Mouse (Mus musculus) erythroblast, embryonic 14.5 days (primary cell): ENCODE results near the gene Nyap2.

Source experiments
- GATA1 ChIP-seq: IDR thresholded peaks from 2 replicates; pipeline ENCODE4 v1.6.1; 2012; ENCODE audit warnings: low read length, inconsistent platforms, mixed read lengths
- TAL1 ChIP-seq: IDR thresholded peaks from 3 replicates; pipeline ENCODE4 v1.6.1; 2012; ENCODE audit warnings: low read length, inconsistent platforms, mixed read lengths

GRCm38 (mm10) chr1:81301661-81302060, 224.9 kb downstream of the Nyap2 start:
- TF ChIP-seq GATA1 (no peak), TAL1 (no peak)
